Mouse (Mus musculus) heart, adult 2 months (tissue): ENCODE measurements around the gene Syt14. TPM values are rescaled to one million over a fixed set of nuclear protein-coding genes. Genes with fewer than 3 reads are reported as not detected.

Source experiments
- DNase-seq, 2 experiments: peaks; one replicate each; pipeline ENCODE4 v3.0.0; 2021
- H3K27ac ChIP-seq: fragments of 200-600 bp; 2 replicates; pipeline ENCODE4 v1.8.1; 2022
- H3K27me3 ChIP-seq: fragments of 200-500 bp; 2 replicates; pipeline ENCODE4 v1.6.1; 2012; ENCODE audit warnings: mild to moderate bottlenecking, low read length, inconsistent platforms, mixed read lengths; ENCODE audit not compliant: control insufficient read depth, insufficient read depth
- H3K36me3 ChIP-seq: fragments of 200-500 bp; 2 replicates; pipeline ENCODE4 v1.6.1; 2012; ENCODE audit warnings: low read length, inconsistent platforms; ENCODE audit not compliant: control insufficient read depth, insufficient read depth
- H3K4me1 ChIP-seq: fragments of 200-500 bp; 2 replicates; pipeline ENCODE4 v1.6.1; 2011; ENCODE audit warnings: low read length; ENCODE audit not compliant: control insufficient read depth, insufficient read depth
- H3K4me3 ChIP-seq: fragments of 200-600 bp; 2 replicates; pipeline ENCODE4 v1.8.1; 2022
- H3K79me2 ChIP-seq: fragments of 200-500 bp; replicated peaks from 2 replicates; pipeline ENCODE4 v1.6.1; 2012; ENCODE audit warnings: mild to moderate bottlenecking, inconsistent platforms, low read length, moderate library complexity, mixed read lengths; ENCODE audit not compliant: control insufficient read depth, insufficient read depth
- H3K9ac ChIP-seq: fragments of 200-500 bp; 2 replicates; pipeline ENCODE4 v1.6.1; 2012; ENCODE audit warnings: low read depth, mild to moderate bottlenecking, control low read depth, inconsistent platforms, low read length, mixed read lengths
- CTCF ChIP-seq: fragments of 200-600 bp; IDR thresholded peaks from 2 replicates; pipeline ENCODE4 v1.8.1; 2022; ENCODE audit warnings: antibody characterized with exemption, mild to moderate bottlenecking, moderate library complexity
- EP300 ChIP-seq: fragments of 200-500 bp; IDR thresholded peaks from 2 replicates; pipeline ENCODE4 v1.6.1; 2011; ENCODE audit warnings: low read depth, low read length, control low read depth; ENCODE audit not compliant: insufficient read depth
- POLR2A ChIP-seq: fragments of 200-500 bp; IDR thresholded peaks from 2 replicates; pipeline ENCODE4 v1.6.1; 2011; ENCODE audit warnings: mild to moderate bottlenecking, low read depth, low read length, control low read depth; ENCODE audit not compliant: insufficient read depth
- WGBS: fragments of 180-500 bp; shearing (Covaris S2); methylation state at CpG from one replicate; pipeline ENCODE4 v1.1.7; 2018; 5-methylcytosine and 5-hydroxymethylcytosine counted together
- intact Hi-C: fragments of 180-260 bp; cut with DNase I; formaldehyde crosslinking; loops from one replicate; pipeline ENCODE4 v1.15.1; 2025
- long read RNA-seq: library from polyadenylated mRNA; stranded (forward); transcript quantifications from one replicate; pipeline ENCODE4 v2.0.0, GENCODE M21; 2021
- polyA plus RNA-seq: library from polyadenylated mRNA; depleted of rRNA; stranded (reverse); fragments of >200 nt; gene quantifications from 2 replicates; pipeline ENCODE4 v1.2.3, GENCODE M21; 2012; rRNA removed
- total RNA-seq, 2 experiments: library from RNA; stranded (reverse); gene quantifications; 2 replicates each; pipeline ENCODE4 v1.2.3; 2021

Syt14 gene
- total RNA-seq (under 1 TPM; 0.34 to 0.41 TPM), polyA plus RNA-seq (0.02 TPM in 1 of 2 replicates, not detected in the other)
- long read RNA-seq, result 0 reads

DNA sequence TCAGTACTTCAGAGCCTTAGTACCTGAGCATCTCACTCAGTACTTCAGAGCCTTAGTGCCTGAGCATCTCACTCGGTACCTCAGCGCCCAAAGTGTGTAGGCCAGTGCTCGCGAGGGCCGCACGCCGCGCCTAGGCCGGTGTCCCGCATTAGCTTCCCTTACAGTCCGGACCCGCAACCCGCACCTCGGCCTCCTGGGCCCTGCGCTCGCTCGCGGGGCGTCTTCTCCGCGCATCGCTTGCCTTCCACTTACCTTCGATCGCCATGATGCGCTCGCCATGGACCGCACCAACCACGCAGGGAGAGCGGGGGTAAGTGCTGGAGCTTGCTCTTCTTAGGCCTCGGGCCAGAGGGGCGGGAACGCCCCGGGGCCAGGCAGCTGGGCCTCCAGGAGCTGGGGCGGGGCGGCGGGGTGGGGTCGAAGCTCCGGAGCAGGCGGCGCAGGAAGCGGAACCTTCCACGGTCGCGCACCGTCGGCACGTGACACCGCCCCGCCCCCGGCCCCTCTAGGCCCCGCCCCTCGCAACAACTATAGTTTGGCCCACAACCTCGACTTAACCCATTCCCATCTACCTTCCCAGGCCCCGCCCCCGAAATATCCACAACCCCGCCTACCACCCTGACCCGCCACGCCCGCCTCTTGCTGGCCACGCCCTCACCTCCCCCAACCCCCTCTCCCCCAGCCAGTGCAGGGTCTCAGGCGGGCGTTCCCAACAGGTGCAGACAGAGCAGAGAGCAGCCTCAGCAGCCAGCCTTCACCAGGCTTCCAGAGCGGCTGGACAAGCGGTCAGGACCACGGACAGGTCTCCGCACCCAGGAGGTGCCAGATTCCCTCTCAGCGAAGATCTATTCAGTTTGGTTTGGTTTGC is at the start of gene Syt14:
Gene Syt14 (minus strand): TSS at position 405 of the 868 bp plus-strand sequence.
- Histone ChIP-seq H3K4me3 (no peak within 1 kb of the TSS), H3K4me1 (no peaks in the 10 kb centered on the region), H3K79me2 (no peaks in the 10 kb centered on the region), H3K9ac (no peak within 1 kb of the TSS), H3K36me3 (no peaks in the 10 kb centered on the region), H3K27me3 (peaks cover 8% of the 10 kb centered on the region), H3K27ac (no peak within 1 kb of the TSS)
- TF ChIP-seq CTCF (no peak), POLR2A (no peak), EP300 (no peak)
- peak; percentile 29 to 49 for DNase-seq
- 1% methylated on average over 67 of the region's 67 CpGs for whole genome bisulfite sequencing
- intact Hi-C loops, result no loop called here

DNA sequence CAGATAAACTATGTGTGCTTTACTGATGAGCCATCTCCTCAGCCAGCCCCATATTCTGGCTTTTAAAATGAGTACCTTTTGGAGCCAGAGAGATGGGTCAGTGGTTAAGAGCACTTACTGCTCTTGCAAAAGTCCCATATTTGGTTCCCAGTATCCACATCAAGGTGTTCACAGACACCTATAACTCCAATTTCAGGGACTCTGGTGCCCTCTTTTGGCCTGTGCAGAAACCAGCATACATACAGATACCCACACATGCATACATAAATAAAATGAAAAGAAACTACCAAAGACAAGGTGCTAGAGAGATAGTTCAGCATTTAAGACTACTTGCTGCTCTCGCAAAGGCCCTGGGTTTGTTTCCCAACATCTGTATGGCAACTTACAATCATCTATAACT is 48.4 kb upstream of the Syt14 start:
- Histone ChIP-seq H3K9ac (no peak overlapping the region), H3K27ac (no peak overlapping the region), H3K4me3 (no peak overlapping the region), H3K4me1 (peaks cover 12% of the 10 kb centered on the region), H3K36me3 (no peaks in the 10 kb centered on the region), H3K27me3 (no peaks in the 10 kb centered on the region), H3K79me2 (no peaks in the 10 kb centered on the region)
- intact Hi-C loops, result no loop called here
- DNase-seq, result no peak
- no peak for TF ChIP-seq CTCF
- TF ChIP-seq POLR2A, result no peak
- TF ChIP-seq EP300, result no peak
- 97% methylated on average over 1 of the region's 1 CpGs for WGBS

DNA sequence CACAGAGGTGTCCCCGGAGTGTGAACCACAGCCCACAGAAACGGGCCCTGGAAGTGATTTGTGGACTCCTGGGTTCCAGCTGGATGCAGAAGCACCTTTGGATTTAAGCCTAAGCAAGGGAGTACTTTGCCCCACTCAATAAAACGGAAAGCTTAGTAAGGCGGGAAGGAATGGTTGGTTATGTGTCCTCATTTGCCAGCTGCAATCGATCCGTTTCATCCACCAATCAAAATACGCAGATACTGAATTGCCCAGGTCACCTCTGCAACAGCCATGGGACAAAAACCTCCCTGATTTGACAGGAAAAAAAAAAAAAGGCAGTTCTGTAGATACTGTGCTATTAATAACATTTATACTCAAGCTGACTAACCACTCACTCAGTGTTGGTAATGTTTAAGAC is 47.5 kb upstream of the Syt14 start:
- Histone ChIP-seq H3K79me2 (no peaks in the 10 kb centered on the region), H3K9ac (no peak overlapping the region), H3K4me1 (peaks cover 10% of the 10 kb centered on the region), H3K27ac (no peak overlapping the region), H3K36me3 (no peaks in the 10 kb centered on the region), H3K27me3 (no peaks in the 10 kb centered on the region), H3K4me3 (no peak overlapping the region)
- no peak for DNase-seq
- intact Hi-C loops, result no loop called here
- WGBS, result 85% methylated on average over 7 of the region's 7 CpGs
- no peak for TF ChIP-seq CTCF
- no peak for TF ChIP-seq POLR2A
- TF ChIP-seq EP300, result no peak

DNA sequence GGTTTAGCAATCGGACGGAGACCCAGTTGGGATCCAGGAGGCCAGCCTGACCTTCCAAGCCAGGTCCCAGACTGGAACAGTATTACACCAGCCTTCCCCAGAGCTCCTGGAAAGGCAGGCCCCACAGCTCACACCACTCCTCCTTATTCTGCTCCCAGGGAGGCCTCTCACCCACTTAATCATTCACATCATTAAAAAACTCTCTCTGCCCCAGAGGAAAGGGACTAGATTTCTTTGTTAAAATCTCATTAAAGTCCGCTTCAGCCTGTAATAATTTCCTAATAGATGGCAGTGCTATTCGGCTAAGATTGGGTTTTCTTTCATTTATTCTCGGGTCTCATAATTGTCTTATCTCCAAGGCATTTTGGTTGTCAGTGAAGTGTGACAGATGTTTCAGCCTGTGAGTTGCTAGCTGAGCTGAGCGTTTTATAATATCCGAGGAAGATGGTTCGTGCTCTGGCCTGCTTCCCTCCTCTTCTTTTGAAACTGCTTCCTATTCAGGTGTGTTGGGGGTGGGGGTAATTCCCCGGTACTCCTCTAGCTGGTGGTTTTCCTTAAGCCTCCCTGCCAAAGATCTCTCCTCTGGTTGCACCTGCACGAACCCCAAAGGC is 46.8 kb upstream of the Syt14 start:
- intact Hi-C loops, result no loop called here
- WGBS, result 61% methylated on average over 10 of the region's 10 CpGs
- H3K9ac ChIP-seq, result no peak overlapping the region
- H3K36me3 ChIP-seq, result no peaks in the 10 kb centered on the region
- DNase-seq, result no peak
- TF ChIP-seq EP300, result no peak
- no peak for TF ChIP-seq CTCF
- TF ChIP-seq POLR2A, result no peak
- no peak overlapping the region for H3K27ac ChIP-seq
- H3K4me1 ChIP-seq, result peaks cover 10% of the 10 kb centered on the region
- H3K27me3 ChIP-seq, result no peaks in the 10 kb centered on the region
- H3K79me2 ChIP-seq, result no peaks in the 10 kb centered on the region
- H3K4me3 ChIP-seq, result no peak overlapping the region

DNA sequence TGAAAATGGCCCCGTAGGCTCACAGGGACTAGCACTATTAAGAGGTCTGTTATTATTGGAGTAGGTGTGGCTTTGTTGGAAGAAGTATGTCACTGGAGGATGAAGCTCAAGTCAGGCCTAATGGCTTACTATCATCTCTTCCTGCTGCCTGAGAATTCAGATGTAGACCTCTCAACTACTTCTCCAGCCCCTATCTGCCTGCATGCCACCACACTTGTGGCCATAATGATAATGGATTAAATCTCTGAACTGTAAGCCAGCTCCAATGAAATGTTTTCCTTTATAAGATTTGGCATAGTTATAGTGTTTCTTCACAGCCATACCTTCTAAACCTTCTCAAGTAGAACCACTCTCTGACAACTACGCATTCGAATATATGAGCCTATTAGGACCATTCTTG is 27.0 kb upstream of the Syt14 start:
- intact Hi-C loops, result no loop called here
- H3K79me2 ChIP-seq, result no peaks in the 10 kb centered on the region
- no peak overlapping the region for H3K27ac ChIP-seq
- DNase-seq, result no peak
- no peak overlapping the region for H3K4me3 ChIP-seq
- no peaks in the 10 kb centered on the region for H3K4me1 ChIP-seq
- no peaks in the 10 kb centered on the region for H3K27me3 ChIP-seq
- H3K36me3 ChIP-seq, result no peaks in the 10 kb centered on the region
- 86% methylated on average over 3 of the region's 3 CpGs for WGBS
- H3K9ac ChIP-seq, result no peak overlapping the region
- TF ChIP-seq EP300 (no peak), CTCF (no peak), POLR2A (no peak)

DNA sequence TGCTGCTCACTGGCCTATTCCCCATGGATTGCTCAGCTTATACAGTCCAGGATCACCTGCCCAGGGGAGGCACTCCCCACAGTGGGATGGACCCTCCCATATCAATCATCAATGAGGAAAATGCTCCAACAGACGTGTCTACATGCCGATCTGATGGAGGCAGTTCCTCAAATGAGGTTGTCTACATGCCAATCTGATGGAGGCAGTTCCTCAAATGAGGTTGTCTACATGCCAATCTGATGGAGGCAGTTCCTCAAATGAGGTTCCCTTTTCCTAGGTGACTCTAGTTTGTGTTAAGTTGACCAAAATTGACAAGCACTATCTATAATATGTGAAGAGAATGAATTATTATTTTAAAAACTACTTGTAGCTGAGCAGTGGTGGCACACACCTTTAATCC is 24.6 kb upstream of the Syt14 start:
- H3K27me3 ChIP-seq, result no peaks in the 10 kb centered on the region
- intact Hi-C loops, result no loop called here

More for the DNA sequence above, 24.6 kb upstream of the Syt14 start:
- Histone ChIP-seq H3K79me2 (no peaks in the 10 kb centered on the region), H3K9ac (no peak overlapping the region), H3K4me3 (no peak overlapping the region), H3K4me1 (no peaks in the 10 kb centered on the region), H3K36me3 (no peaks in the 10 kb centered on the region), H3K27ac (no peak overlapping the region)
- WGBS, result 77% methylated on average over 2 of the region's 2 CpGs
- DNase-seq, result no peak
- no peak for TF ChIP-seq CTCF
- TF ChIP-seq POLR2A, result no peak
- TF ChIP-seq EP300, result no peak
